Mouse (Mus musculus) limb, embryonic 10.5 days (tissue): Measurements from ENCODE around the gene 1700093K21Rik. TPM values are rescaled to one million over a fixed set of nuclear protein-coding genes. Genes with fewer than 3 reads are reported as not detected.

Experiments used
- DNase-seq: peaks from one replicate; pipeline ENCODE4 v3.0.0-alpha.2; 2017; ENCODE audit warnings: low spot score
- H3K27ac ChIP-seq: fragments of 300-500 bp; sonication (generic); 2 replicates; pipeline ENCODE4 v1.5.1; 2016; ENCODE audit warnings: mild to moderate bottlenecking
- H3K27me3 ChIP-seq: fragments of 300-500 bp; sonication (generic); 2 replicates; pipeline ENCODE4 v1.6.1; 2016; ENCODE audit warnings: low read depth, mild to moderate bottlenecking; ENCODE audit not compliant: poor library complexity, severe bottlenecking
- H3K36me3 ChIP-seq: fragments of 300-500 bp; sonication (generic); 2 replicates; pipeline ENCODE4 v1.6.1; 2016; ENCODE audit warnings: mild to moderate bottlenecking, moderate library complexity
- H3K4me1 ChIP-seq: fragments of 300-500 bp; sonication (generic); 2 replicates; pipeline ENCODE4 v1.6.1; 2016
- H3K4me3 ChIP-seq: fragments of 300-500 bp; sonication (generic); 2 replicates; pipeline ENCODE4 v1.5.1; 2016; ENCODE audit warnings: mild to moderate bottlenecking, moderate library complexity
- H3K9me3 ChIP-seq: fragments of 300-500 bp; sonication (generic); replicated peaks from 2 replicates; pipeline ENCODE4 v1.6.1; 2016; ENCODE audit warnings: mild to moderate bottlenecking
- WGBS: fragments of 180-500 bp; shearing (Covaris S2); methylation state at CpG from one replicate; pipeline ENCODE4 v1.1.7; 2016; 5-methylcytosine and 5-hydroxymethylcytosine counted together
- microRNA-seq: library from miRNA; unstranded; fragments of <30 nt; microRNA quantifications from one replicate; pipeline ENCODE4, GENCODE M21; 2017
- polyA plus RNA-seq: library from polyadenylated mRNA; unstranded; fragments of >200 nt; fragmentation: Nextera tagmentation; extraction: Ambion mirVana; gene quantifications from 2 replicates; pipeline ENCODE4 v1.2.1, GENCODE M21; 2016

The 1700093K21Rik gene
- polyA plus RNA-seq, 1 experiment from 2014 or later, result not detected

DNA sequence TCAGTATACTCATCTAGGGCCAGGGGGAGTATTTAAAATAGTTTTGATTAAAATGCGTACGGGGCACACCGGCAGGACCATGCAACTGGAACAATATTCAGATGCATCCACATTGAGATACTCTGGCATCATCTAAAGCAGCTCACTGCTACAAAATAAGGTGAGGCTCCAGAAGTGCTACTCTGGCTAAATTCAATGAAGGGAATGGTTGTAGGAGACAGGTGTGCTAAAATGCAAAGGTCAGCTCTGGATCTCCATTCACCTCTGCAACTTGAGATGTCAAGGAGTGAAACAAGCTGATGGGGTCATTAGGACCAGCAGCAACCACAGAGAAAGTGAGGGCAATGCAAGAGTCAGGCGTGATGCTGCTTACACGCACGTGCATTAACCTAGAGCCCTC lies 25.7 kb downstream of the 1700093K21Rik start:
- H3K36me3 ChIP-seq, result peaks cover 65% of the 10 kb centered on the region
- 82% methylated on average over 6 of the region's 6 CpGs for WGBS

DNA sequence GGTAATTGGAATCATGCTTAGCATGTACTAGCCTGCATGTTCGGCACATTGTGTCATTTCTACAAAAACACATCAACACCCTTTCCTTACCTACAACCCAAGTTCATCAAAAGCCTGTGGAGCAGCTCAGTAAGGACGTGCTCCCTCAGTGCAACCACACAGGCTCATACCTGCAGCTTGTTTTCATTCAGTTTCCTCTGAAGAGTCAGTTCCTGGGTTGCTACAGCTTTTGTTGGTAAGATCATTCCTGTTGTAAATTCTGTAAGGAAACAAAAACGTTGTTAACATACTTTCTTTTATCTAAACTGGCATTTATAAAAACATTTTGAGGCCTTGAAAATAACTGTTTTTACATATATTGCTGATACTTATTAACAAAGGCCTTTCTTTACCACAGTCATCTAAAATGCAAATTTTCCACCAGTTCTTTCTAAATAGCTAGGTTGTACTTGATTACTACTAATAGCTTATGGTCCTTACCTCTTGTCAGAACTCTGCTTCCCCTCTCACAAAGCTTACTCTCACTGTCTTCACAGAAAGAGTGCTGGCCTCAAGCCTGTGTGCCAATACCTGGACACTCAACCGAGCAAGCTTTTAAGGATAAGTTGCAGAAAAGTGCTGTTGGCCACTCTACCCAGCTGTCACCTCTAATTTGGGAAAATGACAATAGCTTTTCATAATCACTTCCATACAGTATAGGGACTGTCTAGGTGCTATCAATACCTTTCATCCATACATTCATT lies 28.7 kb downstream of the 1700093K21Rik start:
- H3K36me3 ChIP-seq, result peaks cover 92% of the 10 kb centered on the region
- no peak for DNase-seq
- WGBS, result 93% methylated on average over 4 of the region's 4 CpGs
- H3K27me3 ChIP-seq, result no peaks in the 10 kb centered on the region
- no peak overlapping the region for H3K4me3 ChIP-seq
- peaks cover 20% of the 10 kb centered on the region for H3K4me1 ChIP-seq
- no peak overlapping the region for H3K27ac ChIP-seq
- no peaks in the 10 kb centered on the region for H3K9me3 ChIP-seq

More for the DNA sequence above, 25.7 kb downstream of the 1700093K21Rik start:
- Histone ChIP-seq H3K27me3 (no peaks in the 10 kb centered on the region), H3K4me1 (peaks cover 29% of the 10 kb centered on the region), H3K27ac (no peak overlapping the region), H3K9me3 (no peaks in the 10 kb centered on the region), H3K4me3 (no peak overlapping the region)
- no peak for DNase-seq

DNA sequence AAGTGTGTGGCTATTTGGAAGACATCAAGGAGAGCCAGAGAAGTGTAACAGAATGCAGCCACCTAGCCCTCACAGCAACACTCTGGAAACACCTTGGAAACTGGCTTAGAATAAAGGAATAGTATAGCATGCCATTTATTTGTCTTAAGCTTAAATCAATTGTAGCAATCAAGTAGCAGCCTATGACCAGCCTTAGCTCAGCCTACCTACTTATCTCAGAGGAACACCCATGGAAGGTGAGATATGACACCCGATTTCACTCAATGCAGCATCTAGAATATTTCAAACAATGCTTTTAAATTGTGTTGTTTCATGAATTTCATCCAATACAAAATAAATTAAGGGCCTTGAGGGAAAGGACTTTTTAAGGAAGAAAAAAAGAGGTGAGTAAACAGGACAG lies 31.0 kb downstream of the 1700093K21Rik start:
- no peak overlapping the region for H3K4me3 ChIP-seq
- no peak for DNase-seq
- H3K36me3 ChIP-seq, result peaks cover 97% of the 10 kb centered on the region
- H3K4me1 ChIP-seq, result no peaks in the 10 kb centered on the region
- no peaks in the 10 kb centered on the region for H3K9me3 ChIP-seq
- WGBS, result 95% methylated on average over 1 of the region's 1 CpGs
- H3K27ac ChIP-seq, result no peak overlapping the region
- H3K27me3 ChIP-seq, result no peaks in the 10 kb centered on the region

Small RNA genes lying within 50 kb of the gene (microRNA-seq; reads per million reads assigned to microRNA genes)
- gene Gm47279, result not detected

Other genes starting within 250 kb of the 1700093K21Rik start
- gene Usp34, start 214.3 kb downstream of the 1700093K21Rik start, polyA plus RNA-seq, result 23.2 and 25.9 TPM in 2 replicates
- gene Ahsa2, start 23.1 kb downstream of the 1700093K21Rik start, polyA plus RNA-seq, result 127 and 134 TPM in 2 replicates
- gene 0610010F05Rik, start 112.5 kb upstream of the 1700093K21Rik start, polyA plus RNA-seq, result 29.8 and 32.7 TPM in 2 replicates
- gene Pus10, start 144.5 kb upstream of the 1700093K21Rik start, polyA plus RNA-seq, result 28.9 and 30.3 TPM in 2 replicates
- gene Pex13, start 144.8 kb upstream of the 1700093K21Rik start, polyA plus RNA-seq, result 36.6 and 37.6 TPM in 2 replicates
- gene Rel, start 249.8 kb upstream of the 1700093K21Rik start, polyA plus RNA-seq, result 0.94 and 0.96 TPM in 2 replicates